24 mouse cellular contexts compared by ENCODE assay signal in genomic region chr13:101314040-101314439, GRCm38 (mm10).
A peak's percentile ranks its signal among the peaks of the same experiment; 100 is the strongest.
DNase-seq lines count a peak whose midpoint lies in the region; ATAC-seq and TF ChIP-seq lines count a peak whose summit lies in the region.
"Had no signal": no experiment of that assay in that cellular context is flagged by ENCODE, and none has a peak within 500 bp of the region (broad histone marks: within the 10 kb centered on the region; RNA-seq: fewer than 3 reads in every experiment).

No protein-coding gene starts in this region.

- no peaks in the 10 kb centered on the region; the same call in 1 of the 2 replicates for H3K4me1 ChIP-seq in kidney, adult 2 months (ENCODE audit: control insufficient read depth, insufficient read depth, low read length)
- H3K4me1 ChIP-seq in kidney, embryonic 15.5 days: peaks cover 14% of the 10 kb centered on the region; the same call in 1 of the 2 replicates
- peaks cover 3% of the 10 kb centered on the region; the same call in 1 of the 2 replicates for H3K4me1 ChIP-seq in liver, postnatal 0 days (ENCODE audit: insufficient read depth)
- H3K4me1 ChIP-seq in liver, embryonic 12.5 days: no peaks in the 10 kb centered on the region
- H3K4me1 ChIP-seq: forebrain, embryonic 10.5 days; forebrain, embryonic 12.5 days had no signal

- no peaks in the 10 kb centered on the region for H3K27me3 ChIP-seq in kidney, adult 2 months (replicated peaks; ENCODE audit: control insufficient read depth, insufficient read depth, low read length)
- no peaks in the 10 kb centered on the region for H3K27me3 ChIP-seq in kidney, embryonic 15.5 days
- H3K27me3 ChIP-seq in liver, postnatal 0 days (ENCODE audit: insufficient read depth, low read length): no peaks in the 10 kb centered on the region
- H3K27me3 ChIP-seq in liver, embryonic 12.5 days (replicated peaks): no peaks in the 10 kb centered on the region
- H3K27me3 ChIP-seq: embryonic facial prominence, embryonic 13.5 days; embryonic facial prominence, embryonic 15.5 days; forebrain, embryonic 12.5 days had no signal

- no peaks in the 10 kb centered on the region for H3K36me3 ChIP-seq in kidney, adult 2 months (ENCODE audit: control insufficient read depth, insufficient read depth, low read length)
- H3K36me3 ChIP-seq in kidney, embryonic 15.5 days: no peaks in the 10 kb centered on the region
- no peaks in the 10 kb centered on the region for H3K36me3 ChIP-seq in liver, postnatal 0 days (replicated peaks; ENCODE audit: insufficient read depth, low read length)
- no peaks in the 10 kb centered on the region for H3K36me3 ChIP-seq in liver, embryonic 12.5 days
- H3K36me3 ChIP-seq: embryonic facial prominence, embryonic 13.5 days; embryonic facial prominence, embryonic 15.5 days; forebrain, embryonic 10.5 days; forebrain, embryonic 12.5 days had no signal

- peak; percentile 79 for DNase-seq in kidney, adult 2 months
- peak; percentile 82 for DNase-seq in kidney, adult 9 months
- no peak for DNase-seq in kidney, adult 18-20 months
- DNase-seq in kidney, postnatal 36 days: peak; percentile 56 to 59
- no peak for DNase-seq in kidney, postnatal 4 days
- no peak for DNase-seq in liver, postnatal 0 days
- DNase-seq: adrenal gland, adult 2 months; adrenal gland, postnatal 10 days; adrenal gland, postnatal 25 days; cerebellum, adult 11 months; cerebellum, adult 18-20 months; cerebellum, adult 8-10 months; cerebellum, adult 9-11 months; cerebellum, postnatal 14 days; cerebellum, postnatal 36 days; embryo, embryonic 11 days had no signal

- no peak for ATAC-seq in kidney, embryonic 15.5 days (replicated peaks; ENCODE audit: low FRiP score)
- ATAC-seq in liver, postnatal 0 days: peak; percentile 70
- no peak for ATAC-seq in liver, embryonic 12.5 days
- ATAC-seq: forebrain, embryonic 14.5 days had no signal

- H3K4me3 ChIP-seq in kidney, adult 2 months (ENCODE audit: insufficient read depth, low read depth, low read length): no peak overlapping the region
- H3K4me3 ChIP-seq in kidney, embryonic 15.5 days (replicated peaks): no peak overlapping the region
- no peak overlapping the region for H3K4me3 ChIP-seq in liver, postnatal 0 days (ENCODE audit: low read depth, low read length)
- H3K4me3 ChIP-seq in liver, embryonic 12.5 days: no peak overlapping the region
- H3K4me3 ChIP-seq: embryonic facial prominence, embryonic 13.5 days; embryonic facial prominence, embryonic 15.5 days; erythroblast, embryonic 14.5 days; forebrain, embryonic 10.5 days; forebrain, embryonic 12.5 days had no signal

- TF ChIP-seq CTCF in kidney, adult 2 months (conservative IDR thresholded peaks at IDR 0.05; ENCODE audit: insufficient read depth, insufficient read length, low read depth, low read length): no peak
- no peak for TF ChIP-seq CTCF in liver, postnatal 0 days (IDR thresholded peaks at IDR 0.05; ENCODE audit: low read depth)

- no peak for TF ChIP-seq POLR2A in kidney, adult 2 months (IDR thresholded peaks at IDR 0.05; ENCODE audit: low read depth, low read length)

- H3K27ac ChIP-seq in kidney, adult 2 months (ENCODE audit: insufficient read depth, low read depth, low read length): no peak overlapping the region
- no peak overlapping the region for H3K27ac ChIP-seq in kidney, embryonic 15.5 days
- H3K27ac ChIP-seq in liver, postnatal 0 days (ENCODE audit: low read depth): no peak overlapping the region
- no peak overlapping the region for H3K27ac ChIP-seq in liver, embryonic 12.5 days
- H3K27ac ChIP-seq: embryonic facial prominence, embryonic 13.5 days; embryonic facial prominence, embryonic 15.5 days; forebrain, embryonic 10.5 days; forebrain, embryonic 12.5 days had no signal

- no peak overlapping the region for H3K9ac ChIP-seq in kidney, embryonic 15.5 days
- H3K9ac ChIP-seq in liver, postnatal 0 days (replicated peaks): no peak overlapping the region
- no peak overlapping the region for H3K9ac ChIP-seq in liver, embryonic 12.5 days
- H3K9ac ChIP-seq: embryonic facial prominence, embryonic 13.5 days; embryonic facial prominence, embryonic 15.5 days; forebrain, embryonic 12.5 days had no signal

- H3K4me2 ChIP-seq in kidney, embryonic 15.5 days: no peak overlapping the region
- no peak overlapping the region for H3K4me2 ChIP-seq in liver, postnatal 0 days (ENCODE audit: low read depth, low read length)
- no peak overlapping the region for H3K4me2 ChIP-seq in liver, embryonic 12.5 days
- H3K4me2 ChIP-seq: embryonic facial prominence, embryonic 13.5 days; embryonic facial prominence, embryonic 15.5 days; forebrain, embryonic 12.5 days had no signal

- no peaks in the 10 kb centered on the region for H3K9me3 ChIP-seq in kidney, embryonic 15.5 days (replicated peaks)
- H3K9me3 ChIP-seq in liver, postnatal 0 days (ENCODE audit: low read length): no peaks in the 10 kb centered on the region
- no peaks in the 10 kb centered on the region for H3K9me3 ChIP-seq in liver, embryonic 12.5 days (replicated peaks)
- H3K9me3 ChIP-seq: embryonic facial prominence, embryonic 13.5 days; embryonic facial prominence, embryonic 15.5 days; forebrain, embryonic 10.5 days; forebrain, embryonic 12.5 days had no signal

- no peak for TF ChIP-seq EP300 in liver, postnatal 0 days (IDR thresholded peaks at IDR 0.05; ENCODE audit: low read depth)

Comparison
In these comparisons a context has a peak if more than half of its experiments do, and no peak if none do; other contexts are left out.
1. DNase-seq: peak in kidney, adult 2 months (single experiment), kidney, adult 9 months (single experiment) and kidney, postnatal 36 days (2 of 2); none in kidney, adult 18-20 months (single experiment), kidney, postnatal 4 days (0 of 2) and liver, postnatal 0 days (single experiment).